Comparison of ENCODE assay signal across 21 mouse cellular contexts in genomic region chr2:172270485-172270944, GRCm38 (mm10). TPM values are rescaled to one million over a fixed set of nuclear protein-coding genes. Genes with fewer than 3 reads are reported as not detected.
DNase-seq lines count a peak whose midpoint lies in the region; ATAC-seq and TF ChIP-seq lines count a peak whose summit lies in the region.
"Had no signal": no experiment of that assay in that cellular context is flagged by ENCODE, and none has a peak within 500 bp of the region (broad histone marks: within the 10 kb centered on the region; RNA-seq: fewer than 3 reads in every experiment).

No protein-coding gene starts in this region.

- peaks cover 16% of the 10 kb centered on the region for H3K4me1 ChIP-seq in hindbrain, embryonic 12.5 days
- no peaks in the 10 kb centered on the region for H3K4me1 ChIP-seq in hindbrain, embryonic 11.5 days (replicated peaks; ENCODE audit: control insufficient read depth, insufficient read depth, low read length)
- H3K4me1 ChIP-seq in forebrain, embryonic 10.5 days = peaks cover 24% of the 10 kb centered on the region
- peaks cover 14% of the 10 kb centered on the region for H3K4me1 ChIP-seq in hindbrain, embryonic 16.5 days (ENCODE audit: control insufficient read depth, insufficient read depth, low read depth, low read length)
- H3K4me1 ChIP-seq in midbrain, postnatal 0 days (ENCODE audit: insufficient read depth, low read length) = no peaks in the 10 kb centered on the region
- H3K4me1 ChIP-seq in kidney, adult 2 months (ENCODE audit: control insufficient read depth, insufficient read depth, low read length) = no peaks in the 10 kb centered on the region
- H3K4me1 ChIP-seq: kidney, embryonic 15.5 days had no signal

- H3K4me3 ChIP-seq in hindbrain, embryonic 12.5 days = no peak overlapping the region
- no peak overlapping the region for H3K4me3 ChIP-seq in hindbrain, embryonic 11.5 days (ENCODE audit: low read depth, low read length)
- no peak overlapping the region for H3K4me3 ChIP-seq in forebrain, embryonic 10.5 days
- no peak overlapping the region for H3K4me3 ChIP-seq in hindbrain, embryonic 16.5 days (ENCODE audit: low read length)
- no peak overlapping the region for H3K4me3 ChIP-seq in midbrain, postnatal 0 days (ENCODE audit: low read depth, low read length)
- no peak overlapping the region for H3K4me3 ChIP-seq in kidney, adult 2 months (ENCODE audit: insufficient read depth, low read depth, low read length)
- H3K4me3 ChIP-seq: heart, embryonic 13.5 days; kidney, embryonic 15.5 days; myocyte had no signal

- H3K27ac ChIP-seq in hindbrain, embryonic 12.5 days = peak overlapping the region; percentile 45; the same call in 1 of the 2 replicates
- H3K27ac ChIP-seq in hindbrain, embryonic 11.5 days (ENCODE audit: low read depth, low read length) = no peak overlapping the region
- H3K27ac ChIP-seq in forebrain, embryonic 10.5 days = 0 out of 2 replicates have a peak overlapping the region, but pooled peaks have one; percentile 46
- peak overlapping the region; percentile 57 for H3K27ac ChIP-seq in hindbrain, embryonic 16.5 days (ENCODE audit: low read depth, low read length)
- peak overlapping the region; percentile 69 for H3K27ac ChIP-seq in midbrain, postnatal 0 days (ENCODE audit: low read depth, low read length)
- H3K27ac ChIP-seq in kidney, adult 2 months (ENCODE audit: insufficient read depth, low read depth, low read length) = no peak overlapping the region
- H3K27ac ChIP-seq: heart, embryonic 13.5 days; kidney, embryonic 15.5 days; macrophage had no signal

- no peak overlapping the region for H3K4me2 ChIP-seq in hindbrain, embryonic 12.5 days (replicated peaks)
- no peak overlapping the region for H3K4me2 ChIP-seq in hindbrain, embryonic 11.5 days (replicated peaks; ENCODE audit: low read depth, low read length)
- H3K4me2 ChIP-seq in hindbrain, embryonic 16.5 days (ENCODE audit: low read length) = no peak overlapping the region
- no peak overlapping the region for H3K4me2 ChIP-seq in midbrain, postnatal 0 days (ENCODE audit: low read depth, low read length, poor library complexity, severe bottlenecking)
- H3K4me2 ChIP-seq: kidney, embryonic 15.5 days had no signal

- no peaks in the 10 kb centered on the region for H3K36me3 ChIP-seq in hindbrain, embryonic 12.5 days
- H3K36me3 ChIP-seq in hindbrain, embryonic 11.5 days (ENCODE audit: control insufficient read depth, insufficient read depth, low read length) = no peaks in the 10 kb centered on the region
- no peaks in the 10 kb centered on the region for H3K36me3 ChIP-seq in forebrain, embryonic 10.5 days (replicated peaks)
- H3K36me3 ChIP-seq in hindbrain, embryonic 16.5 days (ENCODE audit: control insufficient read depth, insufficient read depth, low read length) = no peaks in the 10 kb centered on the region
- no peaks in the 10 kb centered on the region for H3K36me3 ChIP-seq in midbrain, postnatal 0 days (ENCODE audit: insufficient read depth, low read length)
- H3K36me3 ChIP-seq in kidney, adult 2 months (ENCODE audit: control insufficient read depth, insufficient read depth, low read length) = no peaks in the 10 kb centered on the region
- H3K36me3 ChIP-seq: heart, embryonic 13.5 days; kidney, embryonic 15.5 days had no signal

- 36% methylated on average over 9 of the region's 9 CpGs for WGBS in hindbrain, embryonic 12.5 days
- 52% methylated on average over 9 of the region's 9 CpGs for WGBS in hindbrain, embryonic 11.5 days
- 58% methylated on average over 9 of the region's 9 CpGs for WGBS in forebrain, embryonic 10.5 days
- WGBS in hindbrain, embryonic 16.5 days = 21% methylated on average over 9 of the region's 9 CpGs
- WGBS in midbrain, postnatal 0 days = 16% methylated on average over 9 of the region's 9 CpGs
- WGBS in kidney, adult 2 months = 57% methylated on average over 9 of the region's 9 CpGs

- TF ChIP-seq CTCF in midbrain, postnatal 0 days (IDR thresholded peaks at IDR 0.05) = no peak
- TF ChIP-seq CTCF in kidney, adult 2 months (conservative IDR thresholded peaks at IDR 0.05; ENCODE audit: insufficient read depth, insufficient read length, low read depth, low read length) = no peak

- no peak for DNase-seq in hindbrain, embryonic 11.5 days (ENCODE audit: low spot score)
- DNase-seq in forebrain, embryonic 10.5 days (ENCODE audit: extremely low spot score, low spot score) = no peak
- DNase-seq in midbrain, postnatal 0 days (ENCODE audit: low spot score) = peak; percentile 28
- DNase-seq in cerebellum, adult 8-10 months = no peak
- DNase-seq in kidney, adult 2 months = no peak
- no peak for DNase-seq in urinary bladder, postnatal 25 days (ENCODE audit: low spot score)
- DNase-seq: adrenal gland, adult 2 months; cerebellum, postnatal 25 days; layer of hippocampus, adult 9-11 months; left cerebral cortex, postnatal 4 days; liver, postnatal 0 days had no signal

- no peaks in the 10 kb centered on the region for H3K27me3 ChIP-seq in hindbrain, embryonic 12.5 days
- no peaks in the 10 kb centered on the region for H3K27me3 ChIP-seq in hindbrain, embryonic 11.5 days (ENCODE audit: control insufficient read depth, insufficient read depth, low read length)
- peaks cover 5% of the 10 kb centered on the region; the same call in 1 of the 2 replicates for H3K27me3 ChIP-seq in forebrain, embryonic 10.5 days (ENCODE audit: poor library complexity, severe bottlenecking)
- no peaks in the 10 kb centered on the region for H3K27me3 ChIP-seq in hindbrain, embryonic 16.5 days (replicated peaks; ENCODE audit: control insufficient read depth, insufficient read depth, low read length)
- no peaks in the 10 kb centered on the region for H3K27me3 ChIP-seq in midbrain, postnatal 0 days (ENCODE audit: insufficient read depth, low read length)
- H3K27me3 ChIP-seq in kidney, adult 2 months (replicated peaks; ENCODE audit: control insufficient read depth, insufficient read depth, low read length) = no peaks in the 10 kb centered on the region
- H3K27me3 ChIP-seq: heart, embryonic 13.5 days; kidney, embryonic 15.5 days had no signal

- TF ChIP-seq POLR2A in kidney, adult 2 months (IDR thresholded peaks at IDR 0.05; ENCODE audit: low read depth, low read length) = no peak

- no peak overlapping the region for H3K9ac ChIP-seq in hindbrain, embryonic 12.5 days
- no peak overlapping the region for H3K9ac ChIP-seq in hindbrain, embryonic 11.5 days (ENCODE audit: low read depth, low read length)
- H3K9ac ChIP-seq in hindbrain, embryonic 16.5 days (ENCODE audit: low read depth, low read length) = no peak overlapping the region
- H3K9ac ChIP-seq in midbrain, postnatal 0 days (replicated peaks; ENCODE audit: low read length, poor library complexity, severe bottlenecking) = peak overlapping the region; percentile 29; the same call in 1 of the 2 replicates
- H3K9ac ChIP-seq: kidney, embryonic 15.5 days; liver, postnatal 0 days had no signal

- no peaks in the 10 kb centered on the region for H3K9me3 ChIP-seq in hindbrain, embryonic 12.5 days (replicated peaks)
- no peaks in the 10 kb centered on the region for H3K9me3 ChIP-seq in hindbrain, embryonic 11.5 days (ENCODE audit: control insufficient read depth, low read length)
- no peaks in the 10 kb centered on the region for H3K9me3 ChIP-seq in forebrain, embryonic 10.5 days
- H3K9me3 ChIP-seq in hindbrain, embryonic 16.5 days (ENCODE audit: control insufficient read depth, low read length) = no peaks in the 10 kb centered on the region
- H3K9me3 ChIP-seq in midbrain, postnatal 0 days (ENCODE audit: low read length) = no peaks in the 10 kb centered on the region
- H3K9me3 ChIP-seq: heart, embryonic 13.5 days; kidney, embryonic 15.5 days had no signal

- no peak for ATAC-seq in hindbrain, embryonic 12.5 days (ENCODE audit: low FRiP score)
- no peak for ATAC-seq in hindbrain, embryonic 11.5 days (ENCODE audit: low FRiP score)
- peak; percentile 45; the same call in 1 of the 2 replicates for ATAC-seq in hindbrain, embryonic 16.5 days
- peak; percentile 66; the same call in 1 of the 2 replicates for ATAC-seq in midbrain, postnatal 0 days (ENCODE audit: low FRiP score)
- ATAC-seq: liver, postnatal 0 days had no signal

RNA-seq across cellular contexts. Expression of gene Mc3r, which starts 22.2 kb away (rescaled TPM):
- not detected in 2 replicates for polyA plus RNA-seq in hindbrain, embryonic 12.5 days (2016; fragmentation: Nextera tagmentation; extraction: Ambion mirVana)
- polyA plus RNA-seq in hindbrain, embryonic 11.5 days (2014; fragmentation: Nextera tagmentation; extraction: Ambion mirVana) = not detected in 2 replicates
- polyA plus RNA-seq in forebrain, embryonic 10.5 days (2016; fragmentation: Nextera tagmentation; extraction: Ambion mirVana) = 0.10 TPM in 1 of 2 replicates, not detected in the other
- 0.11 and 0.19 TPM in 2 replicates for polyA plus RNA-seq in hindbrain, embryonic 16.5 days (2015; fragmentation: Nextera tagmentation; extraction: Ambion mirVana)
- 0.60 and 0.71 TPM in 2 replicates for total RNA-seq in midbrain, postnatal 0 days (2014; rRNA removed)
- 0.94 and 1.1 TPM in 2 replicates for polyA plus RNA-seq in midbrain, postnatal 0 days (2015; fragmentation: Nextera tagmentation; extraction: Ambion mirVana)
- not detected in 2 replicates for polyA plus RNA-seq in kidney, adult 2 months (2012; rRNA removed)
- total RNA-seq: adrenal gland, adult 2 months; gastrocnemius, postnatal 4 days had no signal
- polyA plus RNA-seq: embryonic facial prominence, embryonic 11.5 days; heart, embryonic 13.5 days; kidney, embryonic 15.5 days; liver, postnatal 0 days; macrophage; myocyte; small intestine, adult 2 months; stomach, embryonic 16.5 days had no signal

Comparison
In these comparisons a context has a peak if more than half of its experiments do, and no peak if none do; other contexts are left out.
1. ATAC-seq: peak in hindbrain, embryonic 16.5 days (single experiment) and midbrain, postnatal 0 days (single experiment); none in hindbrain, embryonic 12.5 days (single experiment) and hindbrain, embryonic 11.5 days (single experiment).
2. H3K27ac ChIP-seq: peak in hindbrain, embryonic 12.5 days (single experiment), forebrain, embryonic 10.5 days (single experiment), hindbrain, embryonic 16.5 days (single experiment) and midbrain, postnatal 0 days (single experiment); none in hindbrain, embryonic 11.5 days (single experiment) and kidney, adult 2 months (single experiment).